Mouse (Mus musculus) frontal cortex, postnatal 25 days (tissue): ENCODE results near the gene Cyp4x1.

ENCODE experiments used
- DNase-seq, 2 experiments: peaks; one replicate each; pipeline ENCODE4 v3.0.0; 2022; ENCODE audit warnings: low spot score in 2 of 2

Gene Cyp4x1

DNA sequence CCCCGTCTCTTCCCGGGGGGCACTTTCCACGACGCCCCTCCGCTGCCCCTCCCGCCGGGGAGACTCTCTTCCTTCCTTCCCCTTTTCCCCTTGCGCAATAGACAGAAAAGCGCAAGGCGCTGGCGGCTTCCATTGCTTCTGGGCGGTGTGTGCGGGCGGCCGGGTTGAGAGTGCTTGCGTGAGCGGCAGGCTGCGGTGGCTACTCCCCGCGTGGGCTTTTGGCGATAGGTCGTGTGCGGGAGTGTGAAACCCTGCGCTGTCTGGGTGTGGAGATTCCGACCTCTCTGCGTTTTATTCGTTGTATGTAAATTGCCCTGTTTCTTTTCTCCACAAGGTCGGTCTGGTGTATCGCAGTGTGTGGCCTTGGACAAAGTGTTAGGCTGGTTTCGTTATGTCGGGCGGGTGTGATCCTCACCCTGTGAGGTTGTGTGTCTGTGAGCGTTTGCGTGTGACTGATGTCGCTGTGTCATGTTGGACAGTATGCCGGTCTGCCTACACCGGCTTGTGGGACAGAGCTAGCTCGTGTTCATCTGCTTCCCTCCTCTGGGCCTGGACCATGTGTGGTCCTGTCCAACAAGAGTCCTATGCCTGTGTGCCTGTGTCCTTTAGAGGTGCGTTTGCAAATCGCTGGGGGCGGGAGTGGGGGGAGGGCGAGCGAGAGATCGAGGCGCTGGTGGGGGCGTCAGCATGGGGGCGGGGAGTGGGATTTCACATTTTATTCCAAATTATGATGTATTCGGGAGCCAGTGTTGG, 77.0 kb downstream of the Cyp4x1 start:
- DNase-seq = peak; percentile 31 to 39

DNA sequence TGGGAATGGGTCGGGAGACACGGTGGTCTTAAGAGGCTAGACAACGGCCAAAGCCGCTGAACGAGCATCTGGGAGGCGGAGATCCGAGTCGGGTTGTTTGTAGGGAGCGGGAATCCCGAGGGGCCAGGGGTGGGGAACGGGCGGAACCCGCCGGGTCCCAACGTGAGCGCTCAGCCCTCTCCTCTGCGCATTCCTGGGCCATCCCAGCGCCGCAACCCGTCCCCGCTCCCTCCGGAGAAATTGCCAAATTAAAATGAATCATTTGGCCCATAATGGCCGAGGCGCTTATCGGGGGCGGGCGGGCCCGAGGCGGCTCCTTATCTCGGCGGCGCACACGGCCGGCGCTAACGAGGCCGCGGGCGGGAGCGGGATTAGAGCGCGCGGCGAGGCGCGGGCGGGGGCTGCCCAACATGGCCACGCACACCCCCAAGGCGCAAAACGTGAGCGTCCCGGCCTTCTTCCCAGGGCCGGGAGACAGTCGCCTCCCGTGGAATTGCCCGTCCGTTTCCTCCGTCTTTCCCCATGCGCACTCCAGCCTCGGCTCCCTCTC, 77.6 kb downstream of the Cyp4x1 start, which contains the start of gene Tal1:
Gene Tal1 (plus strand): TSS at position 56 of the 550 bp plus-strand sequence.
- no peak for DNase-seq
